Mouse (Mus musculus): Measurements from ENCODE around the gene 2010111I01Rik.

The 2010111I01Rik gene

DNA sequence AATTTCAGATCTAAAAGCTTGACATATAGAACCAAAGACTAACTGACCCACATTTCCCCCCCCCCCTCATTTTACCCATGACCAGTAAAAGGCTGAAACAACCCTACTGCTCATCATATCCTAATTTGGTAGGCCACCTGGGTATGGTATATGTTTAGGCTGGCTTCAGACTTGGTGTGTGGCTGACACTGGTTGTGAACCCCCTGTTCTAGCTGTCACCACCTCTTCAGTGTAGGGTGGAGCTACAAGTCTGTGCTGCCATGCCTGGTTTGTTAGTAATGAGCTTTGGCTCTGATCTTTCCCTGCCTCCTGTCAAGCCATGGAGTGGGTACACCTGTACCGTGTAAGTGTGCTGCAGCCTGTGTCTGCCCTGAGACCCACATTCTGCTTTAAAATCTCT, 66.6 kb downstream of the 2010111I01Rik start:
- DNase-seq, result no peak

GRCm38 (mm10) chr13:63032304-63032830, 67.7 kb downstream of the 2010111I01Rik start:
- peak; percentile 26 to 36 for DNase-seq

GRCm38 (mm10) chr13:63032958-63033357, 68.3 kb downstream of the 2010111I01Rik start:
- DNase-seq, result peak in 1 of 2 experiments; percentile 14

DNA sequence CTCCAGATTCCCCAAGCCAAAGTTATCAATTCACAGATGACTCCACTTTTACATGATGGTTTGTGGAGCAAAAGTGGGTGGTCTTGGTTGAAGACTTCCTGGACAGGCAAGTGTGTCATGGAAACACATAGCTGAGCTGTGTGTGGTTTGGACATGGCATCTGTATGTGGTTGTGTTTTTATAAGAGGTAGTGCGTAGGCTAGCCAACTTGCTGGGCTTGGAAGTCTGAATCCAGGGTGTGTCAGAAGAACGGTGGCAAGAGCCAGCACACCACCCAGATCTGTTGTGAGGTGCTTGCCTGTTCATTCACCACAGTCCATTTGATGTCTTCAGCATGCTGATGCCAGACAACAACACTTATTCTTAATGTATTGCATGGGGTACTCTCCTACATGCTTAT, 68.7 kb downstream of the 2010111I01Rik start:
- DNase-seq, result no peak

DNA sequence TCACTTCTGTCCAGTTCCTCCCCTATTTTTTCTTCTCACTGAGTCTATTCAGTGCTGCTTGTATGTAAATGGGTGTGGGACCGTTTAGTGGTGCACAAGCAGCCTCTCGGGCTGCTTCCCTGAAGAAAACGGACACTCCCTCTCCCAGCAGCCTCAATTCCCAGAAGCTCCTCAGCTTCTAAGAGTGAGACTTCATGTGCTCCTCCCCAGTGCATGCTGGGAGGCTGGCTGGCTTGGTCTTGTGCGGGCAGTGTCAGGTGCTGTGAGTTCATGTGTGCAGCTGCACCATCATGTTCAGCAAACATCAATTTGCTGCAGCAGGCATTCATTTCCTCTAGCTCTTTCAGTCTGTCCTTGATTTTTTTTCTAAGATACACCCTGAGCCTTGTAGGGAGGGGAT, 70.0 kb downstream of the 2010111I01Rik start:
- no peak for DNase-seq

DNA sequence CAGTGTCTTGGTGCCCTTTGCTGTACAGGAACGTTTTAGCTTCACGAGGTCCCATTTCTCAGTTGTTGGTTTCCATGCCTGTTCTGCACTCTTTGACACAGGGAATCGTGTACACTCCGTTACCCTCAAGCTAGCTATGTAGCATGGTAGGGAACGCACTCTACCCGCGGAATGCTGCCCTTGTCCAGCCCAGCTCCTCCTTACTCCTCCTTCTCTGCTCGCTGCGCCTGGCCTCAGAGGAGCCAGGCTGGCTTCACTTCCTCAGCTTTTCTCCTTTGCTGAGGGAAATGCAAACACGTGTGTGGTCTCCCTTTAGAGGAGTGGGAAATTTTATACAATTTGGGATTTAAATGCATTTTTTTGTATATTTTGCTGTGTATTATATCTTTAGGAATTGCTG, 73.2 kb downstream of the 2010111I01Rik start:
- DNase-seq, result peak; percentile 30 to 44

GRCm38 (mm10) chr13:63038415-63038814, 73.7 kb downstream of the 2010111I01Rik start:
- peak in 1 of 2 experiments; percentile 13 for DNase-seq

DNA sequence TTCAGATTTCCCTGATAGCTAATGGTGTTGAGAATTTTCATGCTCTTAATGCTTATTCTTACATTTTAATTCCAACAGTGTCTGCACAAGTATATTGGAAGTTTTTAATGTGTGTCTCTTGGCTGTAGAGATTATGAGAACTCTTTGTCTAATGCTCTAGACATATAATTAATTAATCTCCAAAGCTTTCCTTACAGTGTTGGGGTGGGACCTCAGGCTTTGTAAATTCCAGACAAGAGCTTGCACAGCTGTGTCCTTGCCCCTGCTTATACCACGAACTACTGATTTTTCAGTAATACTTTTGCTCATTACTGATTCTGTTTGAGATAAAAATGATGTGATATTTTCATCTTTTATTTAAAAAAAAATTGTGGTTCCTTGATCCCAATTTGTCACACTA, 74.2 kb downstream of the 2010111I01Rik start:
- no peak for DNase-seq

DNA sequence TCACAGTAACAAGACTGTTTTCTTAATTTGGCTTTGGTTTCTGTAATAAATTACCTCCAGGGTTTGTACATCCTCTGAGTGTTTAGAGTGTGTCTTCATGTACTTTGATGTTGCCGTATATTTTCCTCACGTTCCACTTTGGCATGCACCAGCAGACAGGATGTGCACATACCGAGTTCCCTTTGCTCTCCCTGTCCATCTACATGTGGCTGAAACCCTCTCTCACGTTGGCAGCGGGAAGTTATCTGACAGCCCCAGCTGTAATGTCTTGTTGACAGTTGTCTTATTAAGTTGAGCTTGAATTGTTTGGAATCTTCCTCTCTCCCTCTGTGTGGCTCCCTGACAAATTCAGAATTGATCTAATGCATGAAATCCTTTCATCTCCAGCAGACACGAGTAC, 74.6 kb downstream of the 2010111I01Rik start:
- peak; percentile 21 to 41 for DNase-seq

GRCm38 (mm10) chr13:63039848-63040247, 75.2 kb downstream of the 2010111I01Rik start:
- peak in 1 of 2 experiments; percentile 13 for DNase-seq

DNA sequence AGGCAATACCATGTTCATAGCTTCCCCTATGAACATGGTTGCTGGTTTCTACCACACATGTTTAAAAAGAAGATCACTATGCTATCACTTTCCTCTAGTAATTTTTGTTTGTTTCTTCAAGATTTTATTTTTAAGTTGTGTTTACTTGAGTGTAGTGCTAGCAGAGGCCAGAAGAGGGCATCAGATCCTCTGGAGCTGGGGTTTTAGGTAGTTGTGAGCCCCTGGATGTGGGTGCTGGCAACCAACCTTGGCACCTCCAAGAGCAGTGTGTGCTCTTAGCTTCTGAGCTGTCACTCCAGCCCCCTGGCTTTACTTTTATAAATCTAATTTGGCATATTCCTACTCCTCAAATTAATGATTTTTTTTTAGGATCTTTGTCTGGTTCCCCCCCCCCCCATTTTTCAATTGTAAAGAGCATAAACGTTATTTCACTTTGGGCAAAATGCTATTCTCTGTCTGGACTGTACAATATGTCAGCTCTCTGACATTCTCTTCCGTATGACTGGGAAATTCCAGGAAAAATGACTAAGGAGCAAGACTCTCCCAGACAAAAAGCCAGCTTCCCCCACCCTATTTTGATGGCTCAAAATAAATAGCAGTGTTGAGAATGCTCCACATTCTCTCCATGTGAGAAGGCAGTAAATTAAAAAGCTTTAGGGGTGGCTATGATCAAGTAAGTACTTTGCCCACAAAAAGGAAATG, 81.0 kb downstream of the 2010111I01Rik start:
- no peak for DNase-seq

DNA sequence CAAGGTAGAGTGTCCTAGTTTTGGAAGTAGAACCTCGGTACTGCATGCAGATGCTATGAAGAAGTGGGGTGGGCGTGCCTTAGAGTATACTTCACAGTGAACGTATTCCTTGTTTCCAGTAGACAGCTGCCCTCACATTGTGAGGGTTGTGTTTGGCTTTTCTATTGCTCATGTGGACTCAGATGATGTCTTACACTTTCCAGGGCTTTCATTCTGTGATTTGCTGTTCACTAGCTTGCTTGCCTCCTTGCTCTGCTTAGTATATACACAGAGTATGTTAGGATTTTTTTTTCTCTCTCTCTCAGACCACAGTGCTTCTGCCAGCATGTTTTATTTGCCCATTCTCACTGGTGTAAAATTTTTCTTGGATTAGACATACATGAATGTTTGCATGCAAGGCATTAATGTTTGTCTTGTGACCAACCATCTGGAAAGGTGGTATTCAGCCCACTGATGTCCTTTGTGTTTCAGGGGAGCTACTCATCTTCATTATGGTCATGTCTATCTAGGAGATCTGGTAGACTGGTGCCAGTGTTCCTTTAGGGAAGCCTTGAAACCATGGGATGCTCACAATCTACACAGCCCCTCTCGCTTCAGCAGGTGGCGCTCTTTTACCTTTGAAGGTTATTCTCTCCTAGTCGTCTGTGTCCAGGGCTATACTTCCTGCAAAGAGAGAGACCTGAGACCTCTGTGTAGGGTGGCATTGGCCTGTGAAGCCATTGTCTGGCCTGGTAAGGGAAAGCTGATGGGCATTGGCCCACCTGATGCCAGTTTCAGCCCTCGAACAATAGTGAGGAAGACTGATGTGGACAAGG, 81.7 kb downstream of the 2010111I01Rik start:
- DNase-seq, result peak; percentile 84 to 88

DNA sequence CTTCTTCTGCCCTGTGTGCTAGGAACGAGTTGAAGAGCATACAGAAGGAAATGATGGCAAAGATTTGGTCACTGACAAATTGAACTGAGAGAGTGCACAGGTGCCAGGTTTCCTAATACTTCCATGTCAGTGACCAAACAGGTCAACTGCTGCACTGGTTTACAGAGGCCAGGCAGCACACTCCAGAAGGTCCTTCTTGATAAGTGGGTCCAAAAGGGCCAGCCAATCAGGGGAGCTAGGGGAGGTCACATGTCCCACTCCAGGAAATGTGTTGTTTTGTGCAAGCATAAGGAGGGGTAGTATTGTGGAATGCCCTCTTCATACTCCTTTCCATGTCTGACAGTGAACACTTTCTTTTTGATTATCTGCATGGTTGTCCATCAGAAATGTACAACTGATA, 99.0 kb downstream of the 2010111I01Rik start:
- no peak for DNase-seq

DNA sequence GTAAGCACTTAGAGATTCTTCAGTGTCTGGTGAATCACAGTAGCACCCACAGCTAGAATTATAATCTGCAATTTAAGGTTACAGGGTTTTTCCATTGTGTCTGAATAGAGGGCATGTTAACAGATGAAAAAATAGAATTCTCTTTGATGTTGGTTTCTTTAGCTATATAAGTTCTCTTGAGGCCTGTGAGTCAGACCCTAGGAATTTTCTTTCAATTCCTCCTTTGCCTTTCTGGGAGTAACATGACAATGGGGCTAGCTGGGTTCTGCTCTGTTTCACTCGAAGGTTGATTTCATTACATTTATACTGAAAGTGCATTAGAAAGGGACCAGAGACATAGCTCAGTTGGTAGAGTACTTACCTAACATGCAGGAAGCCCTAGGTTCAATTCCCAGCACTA, 101.9 kb downstream of the 2010111I01Rik start:
- no peak for DNase-seq

DNA sequence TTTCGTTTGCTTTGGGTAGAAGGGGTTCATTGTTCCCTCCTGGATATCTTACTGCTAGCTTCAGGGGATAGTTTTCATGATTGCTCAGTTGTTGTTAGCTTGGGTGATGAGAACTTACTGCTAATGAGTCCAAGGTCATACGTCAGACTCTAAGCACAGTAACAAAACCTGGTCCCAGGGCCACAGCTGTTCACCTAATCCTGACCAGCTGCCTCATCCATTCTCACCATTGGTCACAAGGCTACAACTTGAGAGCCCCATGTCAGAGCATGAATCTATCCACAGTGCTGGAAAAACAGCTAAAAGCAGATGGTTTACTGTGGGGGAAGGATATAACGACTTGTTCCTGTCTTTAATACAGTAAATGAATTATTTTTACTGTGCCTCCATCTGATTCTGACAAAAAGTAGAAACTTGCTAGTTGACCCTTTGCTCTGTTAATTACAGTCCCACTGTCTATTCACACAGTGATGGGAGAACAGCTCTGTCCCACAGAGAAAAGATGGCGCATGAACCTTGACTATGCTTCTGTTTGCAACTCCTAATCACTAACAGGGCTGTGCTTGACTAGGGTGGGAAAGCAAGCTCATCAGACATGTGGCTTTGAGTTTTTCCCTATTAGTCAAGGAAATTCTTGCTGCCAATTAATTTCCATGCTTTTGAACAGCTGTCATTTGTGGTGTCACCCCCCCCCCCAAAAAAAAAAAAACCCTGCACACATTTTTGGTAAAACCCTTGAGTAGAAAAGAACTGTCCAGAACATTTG, 103.9 kb downstream of the 2010111I01Rik start:
- DNase-seq, result no peak

DNA sequence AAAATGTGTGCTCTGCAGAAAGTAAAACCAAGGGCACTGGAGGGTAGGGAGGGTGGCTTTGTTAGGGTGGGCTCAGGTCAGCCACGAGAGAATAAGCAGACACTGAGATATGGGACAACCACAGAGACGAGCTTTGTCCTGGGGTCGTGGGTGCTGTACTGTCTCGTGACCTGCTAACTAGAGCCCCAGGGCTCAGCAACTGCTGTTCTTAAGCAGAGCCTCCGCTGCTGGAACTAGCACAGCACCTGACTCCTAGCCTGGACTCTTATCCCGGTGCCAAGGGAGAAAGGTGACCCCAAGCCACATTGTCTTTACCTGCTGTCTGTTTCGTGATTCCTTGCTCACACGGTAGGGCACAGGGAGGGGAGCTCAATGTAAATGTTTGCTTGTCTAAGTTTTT, 107.2 kb downstream of the 2010111I01Rik start:
- DNase-seq, result no peak

- no peak for DNase-seq
Measured at GRCm38 (mm10) chr13:63072376-63072775, 107.7 kb downstream of the 2010111I01Rik start.

DNA sequence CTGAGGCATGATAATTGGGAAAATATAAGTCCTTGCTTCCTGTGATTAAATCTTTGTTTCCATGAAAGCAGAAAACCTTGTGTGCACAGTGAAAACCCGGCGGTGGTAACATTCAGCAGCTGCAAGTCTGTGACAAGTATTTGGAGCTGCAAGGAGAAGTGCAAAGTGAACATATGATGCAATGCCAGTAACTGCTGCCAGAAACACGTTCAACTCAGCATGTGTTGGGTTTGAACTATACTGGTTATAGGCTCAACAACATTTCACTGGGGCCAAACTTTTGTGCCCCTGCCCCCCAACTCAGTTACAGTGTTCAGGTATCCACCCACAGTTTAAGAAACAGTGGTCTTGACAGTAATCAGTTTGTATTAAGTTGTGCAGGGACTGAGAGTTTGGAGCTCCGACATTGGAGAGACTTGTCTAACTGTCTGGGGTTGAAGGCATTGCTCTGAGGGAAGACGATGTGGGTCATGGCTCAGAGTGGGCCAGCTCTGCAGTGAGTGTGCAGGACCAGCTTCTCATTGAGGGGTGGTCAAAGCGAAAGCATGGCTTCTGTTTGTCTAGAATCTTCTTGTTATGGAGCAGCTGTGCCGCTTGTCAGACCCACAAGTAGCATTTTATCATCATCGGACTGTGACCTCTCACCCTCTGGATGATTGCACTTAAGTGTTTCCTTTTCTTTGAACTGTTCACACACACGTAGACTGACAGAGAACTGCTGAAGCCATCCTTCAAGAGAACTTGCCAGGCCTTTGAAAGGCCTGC, 109.4 kb downstream of the 2010111I01Rik start:
- peak in 1 of 2 experiments; percentile 29 for DNase-seq

GRCm38 (mm10) chr13:63074676-63074991, 109.9 kb downstream of the 2010111I01Rik start:
- DNase-seq, result no peak

GRCm38 (mm10) chr13:63075331-63075855, 110.7 kb downstream of the 2010111I01Rik start:
- DNase-seq, result no peak

DNA sequence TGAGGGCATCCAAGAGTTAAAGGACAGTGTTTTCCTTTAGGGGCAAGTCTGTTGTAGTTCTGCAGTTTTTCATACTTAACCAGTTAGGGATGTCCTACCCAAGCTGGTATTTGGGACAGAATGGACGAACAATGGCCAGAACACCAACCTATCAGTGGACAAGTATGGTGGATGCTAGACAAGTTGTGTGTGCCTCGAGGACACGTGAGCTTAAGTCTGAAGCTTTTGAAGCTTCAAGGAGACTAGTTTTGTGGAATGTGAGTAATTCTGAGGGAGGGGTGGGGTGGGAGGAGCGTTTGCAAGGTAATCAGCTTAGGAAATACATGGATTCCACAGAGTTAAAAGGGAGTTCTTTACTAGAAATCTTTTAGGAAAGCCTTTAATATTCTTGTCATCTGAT, 115.5 kb downstream of the 2010111I01Rik start:
- no peak for DNase-seq

DNA sequence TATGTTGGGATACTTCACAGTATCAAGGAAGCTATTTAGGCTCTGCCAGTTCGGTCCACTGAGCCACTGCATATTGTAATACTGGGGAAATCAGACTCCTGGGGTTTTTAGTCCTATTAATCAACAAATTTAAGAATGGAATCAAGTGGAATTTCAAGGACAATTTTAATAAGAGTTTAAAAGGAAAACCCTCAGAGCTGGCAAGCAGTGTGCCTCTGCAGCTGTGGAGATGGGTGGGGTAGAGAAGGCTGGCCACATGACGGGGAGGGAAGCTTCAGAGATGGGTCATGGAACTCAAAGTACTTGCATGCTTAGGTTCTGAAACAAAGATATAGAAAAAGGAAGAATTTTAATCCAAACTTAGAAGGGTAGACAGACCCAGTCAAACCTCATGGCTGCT, 116.1 kb downstream of the 2010111I01Rik start:
- DNase-seq, result no peak
